Mouse (Mus musculus) neural tube, embryonic 15.5 days (tissue): ENCODE results near the gene Ptges3. TPM values are rescaled to one million over a fixed set of nuclear protein-coding genes. Genes with fewer than 3 reads are reported as not detected.

Experiments
- ATAC-seq: fragments of 200-750 bp; cut with Nextera tagmentation; 2 replicates; pipeline ENCODE4 v1.8.0; 2017; ENCODE audit warnings: mild to moderate bottlenecking, moderate TSS enrichment, moderate library complexity; ENCODE audit not compliant: low FRiP score
- H3K27ac ChIP-seq: fragments of 300-500 bp; sonication (generic); replicated peaks from 2 replicates; pipeline ENCODE4 v1.5.1; 2015; ENCODE audit warnings: mild to moderate bottlenecking, inconsistent platforms
- H3K27me3 ChIP-seq: fragments of 300-500 bp; sonication (generic); replicated peaks from 2 replicates; pipeline ENCODE4 v1.6.1; 2015; ENCODE audit warnings: inconsistent platforms
- H3K36me3 ChIP-seq: fragments of 300-500 bp; sonication (generic); 2 replicates; pipeline ENCODE4 v1.6.1; 2015; ENCODE audit warnings: inconsistent platforms
- H3K4me1 ChIP-seq: fragments of 300-500 bp; sonication (generic); 2 replicates; pipeline ENCODE4 v1.6.1; 2015; ENCODE audit warnings: inconsistent platforms
- H3K4me2 ChIP-seq: fragments of 300-500 bp; sonication (generic); 2 replicates; pipeline ENCODE4 v1.6.1; 2015; ENCODE audit warnings: inconsistent platforms, mild to moderate bottlenecking, moderate library complexity
- H3K4me3 ChIP-seq: fragments of 300-500 bp; sonication (generic); replicated peaks from 2 replicates; pipeline ENCODE4 v1.5.1; 2015; ENCODE audit warnings: mild to moderate bottlenecking, inconsistent platforms
- H3K9ac ChIP-seq: fragments of 300-500 bp; sonication (generic); replicated peaks from 2 replicates; pipeline ENCODE4 v1.6.1; 2015; ENCODE audit warnings: mild to moderate bottlenecking, inconsistent platforms
- H3K9me3 ChIP-seq: fragments of 300-500 bp; sonication (generic); replicated peaks from 2 replicates; pipeline ENCODE4 v1.6.1; 2016; ENCODE audit warnings: inconsistent platforms
- WGBS: fragments of 180-500 bp; shearing (Covaris S2); methylation state at CpG from one replicate; pipeline ENCODE4 v1.1.7; 2015; ENCODE audit warnings: mixed read lengths; 5-methylcytosine and 5-hydroxymethylcytosine counted together
- polyA plus RNA-seq: library from polyadenylated mRNA; unstranded; fragments of >200 nt; fragmentation: Nextera tagmentation; extraction: Ambion mirVana; gene quantifications from 2 replicates; pipeline ENCODE4 v1.2.1, GENCODE M21; 2015

Ptges3 gene
- 394 and 409 TPM in 2 replicates for polyA plus RNA-seq

GRCm38 (mm10) chr10:128058601-128059151 is at the start of gene Ptges3:
Ptges3 (plus strand) TSS chr10:128058954.
- under 1% methylated on average over 65 of the region's 72 CpGs for WGBS

GRCm38 (mm10) chr10:128009735-128010134 is 49.0 kb upstream of the Ptges3 start:
- no peak overlapping the region for H3K4me3 ChIP-seq
- H3K27ac ChIP-seq = no peak overlapping the region
- no peaks in the 10 kb centered on the region for H3K36me3 ChIP-seq
- no peaks in the 10 kb centered on the region for H3K27me3 ChIP-seq
- no peak overlapping the region for H3K9ac ChIP-seq
- H3K9me3 ChIP-seq = no peaks in the 10 kb centered on the region
- ATAC-seq = no peak
- 88% methylated on average over 5 of the region's 5 CpGs for WGBS
- H3K4me2 ChIP-seq = no peak overlapping the region
- no peaks in the 10 kb centered on the region for H3K4me1 ChIP-seq

More at GRCm38 (mm10) chr10:128058601-128059151, at the start of gene Ptges3:
- H3K27me3 ChIP-seq = no peaks in the 10 kb centered on the region
- peak within 1 kb of the TSS; percentile 75 for H3K4me3 ChIP-seq
- peak within 1 kb of the TSS; percentile 92 for H3K9ac ChIP-seq
- peak within 1 kb of the TSS; percentile 88 for H3K4me2 ChIP-seq
- H3K27ac ChIP-seq = peak within 1 kb of the TSS; percentile 98
- ATAC-seq = peak; percentile 94
- 0 out of 2 replicates have a peak, but pooled peaks cover 2% of the 10 kb centered on the region for H3K36me3 ChIP-seq
- no peaks in the 10 kb centered on the region for H3K9me3 ChIP-seq
- H3K4me1 ChIP-seq = peaks cover 36% of the 10 kb centered on the region

- H3K9ac ChIP-seq = peak within 1 kb of the TSS; percentile 70
- H3K4me1 ChIP-seq = peaks cover 6% of the 10 kb centered on the region; the same call in 1 of the 2 replicates
- peak within 1 kb of the TSS; percentile 77 for H3K27ac ChIP-seq
- ATAC-seq = peak; percentile 95
- H3K4me3 ChIP-seq = peak within 1 kb of the TSS; percentile 77
- H3K9me3 ChIP-seq = no peaks in the 10 kb centered on the region
- H3K4me2 ChIP-seq = peak within 1 kb of the TSS; percentile 69
- H3K36me3 ChIP-seq = peaks cover 12% of the 10 kb centered on the region
- 5% methylated on average over 31 of the region's 31 CpGs for WGBS
- no peaks in the 10 kb centered on the region for H3K27me3 ChIP-seq
Measured at GRCm38 (mm10) chr10:128015068-128015934, 43.5 kb upstream of the Ptges3 start, which contains the start of gene Prim1. Prim1 (plus strand) TSS chr10:128015168.

GRCm38 (mm10) chr10:128022196-128022595 is 36.6 kb upstream of the Ptges3 start:
- Histone ChIP-seq H3K27me3 (no peaks in the 10 kb centered on the region), H3K27ac (no peak overlapping the region), H3K4me3 (no peak overlapping the region), H3K9me3 (no peaks in the 10 kb centered on the region), H3K36me3 (peaks cover 54% of the 10 kb centered on the region), H3K4me2 (no peak overlapping the region), H3K4me1 (no peaks in the 10 kb centered on the region), H3K9ac (no peak overlapping the region)
- WGBS = over 99% methylated on average over 5 of the region's 5 CpGs
- no peak for ATAC-seq

- Histone ChIP-seq H3K4me3 (no peak overlapping the region), H3K9me3 (no peaks in the 10 kb centered on the region), H3K9ac (no peak overlapping the region), H3K27ac (no peak overlapping the region), H3K36me3 (peaks cover 57% of the 10 kb centered on the region), H3K4me1 (no peaks in the 10 kb centered on the region), H3K27me3 (no peaks in the 10 kb centered on the region), H3K4me2 (no peak overlapping the region)
- 95% methylated on average over 10 of the region's 10 CpGs for WGBS
- ATAC-seq = no peak
Measured at GRCm38 (mm10) chr10:128023496-128023895, 35.3 kb upstream of the Ptges3 start.

GRCm38 (mm10) chr10:128029931-128030330 is 28.8 kb upstream of the Ptges3 start:
- no peak overlapping the region for H3K27ac ChIP-seq
- H3K27me3 ChIP-seq = no peaks in the 10 kb centered on the region
- H3K9ac ChIP-seq = no peak overlapping the region
- no peaks in the 10 kb centered on the region for H3K9me3 ChIP-seq
- no peak for ATAC-seq
- no peak overlapping the region for H3K4me2 ChIP-seq
- H3K36me3 ChIP-seq = peaks cover 28% of the 10 kb centered on the region
- H3K4me1 ChIP-seq = peaks cover 5% of the 10 kb centered on the region
- WGBS = 92% methylated on average over 7 of the region's 7 CpGs
- H3K4me3 ChIP-seq = no peak overlapping the region

- H3K27ac ChIP-seq = no peak overlapping the region
- peaks cover 5% of the 10 kb centered on the region for H3K4me1 ChIP-seq
- peaks cover 22% of the 10 kb centered on the region for H3K36me3 ChIP-seq
- ATAC-seq = no peak
- H3K4me2 ChIP-seq = no peak overlapping the region
- no peak overlapping the region for H3K9ac ChIP-seq
- no peak overlapping the region for H3K4me3 ChIP-seq
- 86% methylated on average over 2 of the region's 2 CpGs for WGBS
- no peaks in the 10 kb centered on the region for H3K9me3 ChIP-seq
- H3K27me3 ChIP-seq = no peaks in the 10 kb centered on the region
Measured at GRCm38 (mm10) chr10:128030860-128031259, 27.9 kb upstream of the Ptges3 start.

- H3K27me3 ChIP-seq = no peaks in the 10 kb centered on the region
- no peak for ATAC-seq
- peak overlapping the region; percentile 97 for H3K9ac ChIP-seq
- 4% methylated on average over 10 of the region's 10 CpGs for WGBS
- H3K4me3 ChIP-seq = peak overlapping the region; percentile 84
- H3K4me2 ChIP-seq = peak overlapping the region; percentile 75
- H3K36me3 ChIP-seq = peaks cover 27% of the 10 kb centered on the region
- H3K4me1 ChIP-seq = peaks cover 42% of the 10 kb centered on the region
- H3K9me3 ChIP-seq = no peaks in the 10 kb centered on the region
- peak overlapping the region; percentile 97 for H3K27ac ChIP-seq
Measured at GRCm38 (mm10) chr10:128036746-128037425, 21.9 kb upstream of the Ptges3 start.

GRCm38 (mm10) chr10:128037921-128038320 is 20.8 kb upstream of the Ptges3 start:
- no peak overlapping the region for H3K27ac ChIP-seq
- 72% methylated on average over 3 of the region's 3 CpGs for WGBS
- H3K9ac ChIP-seq = no peak overlapping the region; the same call in 1 of the 2 replicates
- H3K27me3 ChIP-seq = no peaks in the 10 kb centered on the region
- H3K36me3 ChIP-seq = peaks cover 31% of the 10 kb centered on the region
- H3K4me2 ChIP-seq = peak overlapping the region; percentile 24
- peaks cover 42% of the 10 kb centered on the region for H3K4me1 ChIP-seq
- H3K4me3 ChIP-seq = no peak overlapping the region
- H3K9me3 ChIP-seq = no peaks in the 10 kb centered on the region
- ATAC-seq = no peak

- Histone ChIP-seq H3K27me3 (no peaks in the 10 kb centered on the region), H3K36me3 (peaks cover 36% of the 10 kb centered on the region), H3K4me1 (peaks cover 49% of the 10 kb centered on the region), H3K4me2 (no peak overlapping the region), H3K27ac (no peak overlapping the region), H3K9ac (no peak overlapping the region), H3K4me3 (no peak overlapping the region), H3K9me3 (no peaks in the 10 kb centered on the region)
- no peak for ATAC-seq
- 54% methylated on average over 5 of the region's 5 CpGs for WGBS
Measured at GRCm38 (mm10) chr10:128039167-128039566, 19.6 kb upstream of the Ptges3 start.

- H3K9ac ChIP-seq = no peak overlapping the region
- peaks cover 43% of the 10 kb centered on the region for H3K36me3 ChIP-seq
Measured at GRCm38 (mm10) chr10:128039858-128040257, 18.9 kb upstream of the Ptges3 start.

More at GRCm38 (mm10) chr10:128039858-128040257, 18.9 kb upstream of the Ptges3 start:
- H3K9me3 ChIP-seq = no peaks in the 10 kb centered on the region
- H3K4me1 ChIP-seq = peaks cover 51% of the 10 kb centered on the region
- H3K27ac ChIP-seq = no peak overlapping the region
- H3K4me2 ChIP-seq = no peak overlapping the region
- no peak for ATAC-seq
- 63% methylated on average over 3 of the region's 3 CpGs for WGBS
- no peak overlapping the region for H3K4me3 ChIP-seq
- H3K27me3 ChIP-seq = no peaks in the 10 kb centered on the region
